Mouse (Mus musculus) ES-E14 (cell line): ENCODE data around the gene Aco1.

Experiments
- HCFC1 ChIP-seq: IDR thresholded peaks from 2 replicates; pipeline ENCODE4 v1.6.1; 2012; ENCODE audit warnings: low read length, inconsistent platforms, borderline replicate concordance; ENCODE audit not compliant: insufficient read depth
- MAFK ChIP-seq: IDR thresholded peaks from 2 replicates; pipeline ENCODE4 v1.6.1; 2014; ENCODE audit warnings: mild to moderate bottlenecking, low read depth, low read length, inconsistent platforms; ENCODE audit not compliant: insufficient read depth
- ZC3H11A ChIP-seq: IDR thresholded peaks from 2 replicates; pipeline ENCODE4 v1.6.1; 2012; ENCODE audit warnings: low read depth, mild to moderate bottlenecking, inconsistent platforms, low read length, borderline replicate concordance
- ZNF384 ChIP-seq: IDR thresholded peaks from 2 replicates; pipeline ENCODE4 v1.6.1; 2012; ENCODE audit warnings: low read depth, low read length, inconsistent platforms

- no peak for TF ChIP-seq ZNF384
- TF ChIP-seq MAFK: no peak
- no peak for TF ChIP-seq ZC3H11A
- TF ChIP-seq HCFC1: no peak
Measured at GRCm38 (mm10) chr4:40171477-40171876, 28.6 kb downstream of the Aco1 start.
